Mouse (Mus musculus): Measurements from ENCODE around the gene Pcyt2. TPM values are rescaled to one million over a fixed set of nuclear protein-coding genes. Genes with fewer than 3 reads are reported as not detected.

The Pcyt2 gene
- polyA plus RNA-seq, 1 experiment from 2014 or later: 239 TPM

DNA sequence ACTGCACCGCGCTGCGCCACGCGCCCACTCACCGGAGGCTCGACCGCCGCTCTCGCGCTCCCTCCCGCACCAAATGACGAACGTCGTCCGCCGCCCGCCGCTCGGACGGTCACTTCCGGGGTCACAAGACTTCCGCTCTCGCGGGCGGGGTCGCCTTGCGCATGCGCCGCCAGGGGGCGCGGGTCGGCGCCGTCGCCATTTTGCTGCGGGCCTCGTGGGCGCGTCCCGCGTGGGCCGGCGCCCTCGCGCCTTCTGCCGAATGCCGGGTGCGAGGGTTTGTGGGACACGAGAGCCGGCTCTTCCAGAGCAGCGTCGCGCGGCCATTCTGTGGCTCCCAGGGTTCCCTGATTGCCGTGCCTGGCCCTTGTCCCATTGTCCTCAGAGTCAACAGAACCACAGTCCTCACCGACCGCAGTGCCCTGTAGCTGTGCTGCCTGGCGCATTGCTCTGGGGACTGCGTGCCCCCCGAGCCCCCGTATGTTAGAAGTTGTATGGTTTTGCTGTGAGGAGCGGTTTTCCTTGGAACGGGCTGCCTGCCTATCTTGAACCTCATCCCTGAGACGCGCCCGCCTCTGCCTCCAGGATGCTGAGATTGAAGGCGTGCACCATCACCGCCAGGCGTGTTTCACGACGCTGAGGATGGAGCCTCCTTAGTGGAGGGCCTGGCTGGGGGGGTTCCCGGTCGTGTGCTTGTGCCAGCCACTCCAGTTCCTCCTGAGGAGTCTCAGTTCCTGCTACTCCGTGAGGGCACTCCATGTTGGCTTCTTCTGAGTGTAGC lies 36.1 kb downstream of the Pcyt2 start, which contains the start of gene Arhgdia:
TSS of gene Arhgdia (minus strand) at position 135 of the 778 bp plus-strand sequence.
- Histone ChIP-seq H3K9me3 (replicated peaks; ENCODE audit: control insufficient read depth, low read length, poor library complexity, severe bottlenecking) (no peaks in the 10 kb centered on the region), H3K4me3 (ENCODE audit: low read depth, low read length) (peak within 1 kb of the TSS; percentile 86), H3K36me3 (ENCODE audit: control insufficient read depth, insufficient read depth, low read length) (peaks cover 20% of the 10 kb centered on the region), H3K9ac (ENCODE audit: low read depth, low read length) (peak within 1 kb of the TSS; percentile 99), H3K27me3 (ENCODE audit: control insufficient read depth, insufficient read depth, low read depth, low read length) (no peaks in the 10 kb centered on the region), H3K27ac (ENCODE audit: low read length) (peak within 1 kb of the TSS; percentile 90), H3K4me2 (ENCODE audit: low read length) (peak within 1 kb of the TSS; percentile 99), H3K4me1 (ENCODE audit: control insufficient read depth, insufficient read depth, low read length) (peaks cover 23% of the 10 kb centered on the region)
- ATAC-seq: peak; percentile 70
- WGBS: 3% methylated on average over 74 of the region's 75 CpGs

- Histone ChIP-seq H3K9ac (ENCODE audit: low read depth, low read length) (peak overlapping the region; percentile 99), H3K4me3 (ENCODE audit: low read depth, low read length) (peak overlapping the region; percentile 86), H3K4me1 (ENCODE audit: control insufficient read depth, insufficient read depth, low read length) (peaks cover 23% of the 10 kb centered on the region), H3K27ac (ENCODE audit: low read length) (peak overlapping the region; percentile 90), H3K9me3 (replicated peaks; ENCODE audit: control insufficient read depth, low read length, poor library complexity, severe bottlenecking) (no peaks in the 10 kb centered on the region), H3K27me3 (ENCODE audit: control insufficient read depth, insufficient read depth, low read depth, low read length) (no peaks in the 10 kb centered on the region), H3K4me2 (ENCODE audit: low read length) (peak overlapping the region; percentile 99), H3K36me3 (ENCODE audit: control insufficient read depth, insufficient read depth, low read length) (peaks cover 20% of the 10 kb centered on the region)
- WGBS: under 1% methylated on average over 37 of the region's 44 CpGs
- peak; percentile 40 for ATAC-seq
Measured at GRCm38 (mm10) chr11:120580871-120581331, 36.8 kb downstream of the Pcyt2 start.

DNA sequence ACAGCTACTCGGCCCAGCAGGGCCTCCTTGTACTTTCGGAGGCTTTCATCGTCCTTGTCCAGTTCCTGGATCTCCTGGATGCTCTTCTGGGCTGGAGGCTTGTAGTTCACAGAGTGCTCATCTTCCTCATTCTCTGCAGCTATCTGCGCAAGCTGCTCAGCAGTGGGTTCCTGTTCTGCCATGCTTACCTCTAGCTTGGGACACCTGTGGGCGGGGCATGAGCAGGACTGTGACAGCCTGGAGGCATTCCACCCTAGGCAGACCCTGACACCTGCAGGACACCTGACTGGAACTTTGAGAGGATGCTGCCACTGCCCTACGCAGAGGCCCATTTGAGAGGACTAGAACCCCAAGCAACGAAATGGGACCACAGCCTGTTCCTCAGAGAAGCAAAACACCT lies 37.5 kb downstream of the Pcyt2 start:
- peaks cover 19% of the 10 kb centered on the region for H3K36me3 ChIP-seq (ENCODE audit: control insufficient read depth, insufficient read depth, low read length)
- peak overlapping the region; percentile 99 for H3K4me2 ChIP-seq (ENCODE audit: low read length)
- WGBS: 61% methylated on average over 7 of the region's 7 CpGs
- H3K4me1 ChIP-seq (ENCODE audit: control insufficient read depth, insufficient read depth, low read length): peaks cover 23% of the 10 kb centered on the region
- no peaks in the 10 kb centered on the region for H3K27me3 ChIP-seq (ENCODE audit: control insufficient read depth, insufficient read depth, low read depth, low read length)
- H3K27ac ChIP-seq (ENCODE audit: low read length): peak overlapping the region; percentile 90
- H3K4me3 ChIP-seq (ENCODE audit: low read depth, low read length): peak overlapping the region; percentile 86
- no peak for ATAC-seq
- no peaks in the 10 kb centered on the region for H3K9me3 ChIP-seq (replicated peaks; ENCODE audit: control insufficient read depth, low read length, poor library complexity, severe bottlenecking)
- H3K9ac ChIP-seq (ENCODE audit: low read depth, low read length): peak overlapping the region; percentile 99

DNA sequence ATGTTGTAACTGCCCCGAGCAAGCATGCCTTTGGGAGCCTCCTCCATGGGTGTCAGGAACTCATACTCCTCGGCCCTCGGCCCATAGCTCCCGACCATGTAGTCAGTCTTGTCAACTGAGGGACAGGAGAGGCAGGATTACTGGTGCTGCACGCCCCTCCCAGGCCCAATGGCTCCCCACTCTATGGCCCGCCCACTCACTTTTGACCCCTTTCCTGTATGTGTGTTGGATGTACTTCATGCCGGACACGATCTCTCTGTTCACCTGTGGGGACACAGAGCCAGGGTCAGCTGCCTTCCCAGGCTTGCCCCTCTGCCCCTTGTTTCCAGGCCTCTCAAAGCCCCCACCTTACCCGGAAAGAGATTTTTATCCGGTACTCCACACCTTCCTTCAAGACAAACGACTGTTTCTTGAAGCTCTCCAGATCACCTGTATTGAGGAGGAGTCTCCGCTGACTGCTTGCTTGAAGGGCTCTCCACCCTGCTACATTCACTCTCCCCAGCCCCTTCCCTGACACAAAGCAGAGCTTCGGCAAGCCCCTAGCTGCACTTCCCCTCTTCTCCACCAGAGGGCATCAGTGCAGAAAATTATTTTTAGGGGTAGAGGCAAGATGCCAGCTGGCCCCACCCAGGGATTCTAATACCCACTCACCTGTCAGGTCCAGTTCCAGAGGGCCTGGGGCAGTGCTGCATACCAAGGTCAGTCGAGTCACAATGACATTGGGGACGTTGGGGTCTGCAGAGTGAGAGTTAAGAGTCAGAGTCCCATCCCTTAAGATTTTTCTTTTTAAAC lies 38.2 kb downstream of the Pcyt2 start:
- no peaks in the 10 kb centered on the region for H3K9me3 ChIP-seq (replicated peaks; ENCODE audit: control insufficient read depth, low read length, poor library complexity, severe bottlenecking)
- peak overlapping the region; percentile 99 for H3K4me2 ChIP-seq (ENCODE audit: low read length)
- peak overlapping the region; percentile 86 for H3K4me3 ChIP-seq (ENCODE audit: low read depth, low read length)
- H3K27me3 ChIP-seq (ENCODE audit: control insufficient read depth, insufficient read depth, low read depth, low read length): no peaks in the 10 kb centered on the region
- ATAC-seq: no peak
- peak overlapping the region; percentile 90 for H3K27ac ChIP-seq (ENCODE audit: low read length)
- H3K4me1 ChIP-seq (ENCODE audit: control insufficient read depth, insufficient read depth, low read length): peaks cover 24% of the 10 kb centered on the region
- peak overlapping the region; percentile 99 for H3K9ac ChIP-seq (ENCODE audit: low read depth, low read length)
- WGBS: 62% methylated on average over 15 of the region's 15 CpGs
- peaks cover 19% of the 10 kb centered on the region for H3K36me3 ChIP-seq (ENCODE audit: control insufficient read depth, insufficient read depth, low read length)

DNA sequence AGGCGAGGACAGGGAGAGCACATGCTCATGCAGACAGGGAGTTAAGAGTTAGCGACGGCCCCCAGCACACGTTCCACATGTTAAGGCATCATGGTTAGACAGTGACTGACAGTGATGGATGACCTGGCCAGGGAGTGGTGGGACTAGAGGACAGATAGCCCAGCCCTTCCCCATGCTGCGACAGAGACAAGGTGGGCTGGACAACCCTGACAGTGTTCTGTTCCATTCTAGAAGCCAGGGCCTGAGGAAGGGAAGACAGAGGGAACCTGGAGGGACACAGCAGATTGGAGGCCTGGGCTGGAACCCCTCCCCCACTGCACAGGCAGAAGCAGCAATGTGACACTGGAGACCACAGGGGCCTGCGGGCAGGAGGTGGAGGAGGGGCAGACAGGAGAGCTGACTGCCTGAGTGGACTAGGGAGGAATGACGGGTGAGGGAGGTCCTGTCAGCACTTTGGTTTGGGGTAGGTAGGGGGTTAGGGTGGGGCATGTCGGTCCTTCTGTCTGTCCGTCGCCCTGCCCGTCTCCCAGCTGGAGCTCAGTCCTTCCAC lies 39.0 kb downstream of the Pcyt2 start:
- Histone ChIP-seq H3K9ac (ENCODE audit: low read depth, low read length) (no peak overlapping the region), H3K4me2 (ENCODE audit: low read length) (no peak overlapping the region), H3K4me3 (ENCODE audit: low read depth, low read length) (no peak overlapping the region), H3K4me1 (ENCODE audit: control insufficient read depth, insufficient read depth, low read length) (peaks cover 32% of the 10 kb centered on the region), H3K9me3 (replicated peaks; ENCODE audit: control insufficient read depth, low read length, poor library complexity, severe bottlenecking) (no peaks in the 10 kb centered on the region), H3K27ac (ENCODE audit: low read length) (no peak overlapping the region), H3K27me3 (ENCODE audit: control insufficient read depth, insufficient read depth, low read depth, low read length) (no peaks in the 10 kb centered on the region), H3K36me3 (ENCODE audit: control insufficient read depth, insufficient read depth, low read length) (peaks cover 19% of the 10 kb centered on the region)
- 92% methylated on average over 11 of the region's 11 CpGs for WGBS
- no peak for ATAC-seq

GRCm38 (mm10) chr11:120578024-120578693 lies 39.6 kb downstream of the Pcyt2 start:
- ATAC-seq: no peak
- Histone ChIP-seq H3K4me2 (ENCODE audit: low read length) (no peak overlapping the region), H3K9ac (ENCODE audit: low read depth, low read length) (no peak overlapping the region), H3K27me3 (ENCODE audit: control insufficient read depth, insufficient read depth, low read depth, low read length) (no peaks in the 10 kb centered on the region), H3K4me3 (ENCODE audit: low read depth, low read length) (no peak overlapping the region), H3K27ac (ENCODE audit: low read length) (no peak overlapping the region), H3K9me3 (replicated peaks; ENCODE audit: control insufficient read depth, low read length, poor library complexity, severe bottlenecking) (no peaks in the 10 kb centered on the region), H3K4me1 (ENCODE audit: control insufficient read depth, insufficient read depth, low read length) (peaks cover 32% of the 10 kb centered on the region), H3K36me3 (ENCODE audit: control insufficient read depth, insufficient read depth, low read length) (peaks cover 19% of the 10 kb centered on the region)
- WGBS: 88% methylated on average over 10 of the region's 10 CpGs

GRCm38 (mm10) chr11:120577211-120578023 lies 40.3 kb downstream of the Pcyt2 start:
- WGBS: 78% methylated on average over 7 of the region's 7 CpGs

DNA sequence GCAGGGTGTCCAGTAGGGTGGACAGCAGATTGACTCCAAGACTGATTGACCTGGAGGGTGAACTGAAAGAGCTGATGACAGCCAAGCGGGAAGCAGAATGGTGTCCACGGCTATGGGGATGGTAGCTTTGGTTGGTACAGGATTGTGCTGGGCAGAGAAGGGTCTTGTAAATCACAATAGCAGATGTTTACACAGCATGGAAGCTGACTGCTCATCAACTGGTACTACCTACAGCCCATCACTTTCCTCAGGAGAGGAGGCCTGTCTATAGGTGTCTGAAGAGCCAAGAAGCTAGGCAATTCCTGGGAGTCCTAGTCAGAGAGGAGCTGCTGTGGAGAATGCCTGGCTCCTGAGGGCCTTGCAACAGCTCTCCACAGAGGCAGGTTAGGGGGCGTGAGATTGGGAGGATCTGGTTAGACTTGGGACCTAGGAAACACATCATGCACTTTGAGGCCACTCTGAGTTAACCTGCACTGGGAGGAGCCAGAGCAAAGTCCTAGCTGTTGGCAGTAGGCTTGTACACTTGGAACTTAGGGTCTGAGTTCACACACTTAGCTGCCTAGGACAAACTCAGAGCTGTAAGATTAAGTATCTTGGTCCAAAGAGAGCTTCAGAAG lies 41.3 kb downstream of the Pcyt2 start:
- no peak for ATAC-seq
- no peaks in the 10 kb centered on the region for H3K27me3 ChIP-seq (ENCODE audit: control insufficient read depth, insufficient read depth, low read depth, low read length)
- no peak overlapping the region for H3K4me3 ChIP-seq (ENCODE audit: low read depth, low read length)
- H3K9ac ChIP-seq (ENCODE audit: low read depth, low read length): no peak overlapping the region
- no peaks in the 10 kb centered on the region for H3K9me3 ChIP-seq (replicated peaks; ENCODE audit: control insufficient read depth, low read length, poor library complexity, severe bottlenecking)
- H3K4me1 ChIP-seq (ENCODE audit: control insufficient read depth, insufficient read depth, low read length): peaks cover 31% of the 10 kb centered on the region
- H3K36me3 ChIP-seq (ENCODE audit: control insufficient read depth, insufficient read depth, low read length): peaks cover 19% of the 10 kb centered on the region
- H3K4me2 ChIP-seq (ENCODE audit: low read length): no peak overlapping the region
- WGBS: 90% methylated on average over 3 of the region's 3 CpGs
- no peak overlapping the region for H3K27ac ChIP-seq (ENCODE audit: low read length)

More at GRCm38 (mm10) chr11:120577211-120578023, 40.3 kb downstream of the Pcyt2 start:
- Histone ChIP-seq H3K4me2 (ENCODE audit: low read length) (no peak overlapping the region), H3K36me3 (ENCODE audit: control insufficient read depth, insufficient read depth, low read length) (peaks cover 19% of the 10 kb centered on the region), H3K4me1 (ENCODE audit: control insufficient read depth, insufficient read depth, low read length) (peaks cover 31% of the 10 kb centered on the region), H3K9me3 (replicated peaks; ENCODE audit: control insufficient read depth, low read length, poor library complexity, severe bottlenecking) (no peaks in the 10 kb centered on the region), H3K27ac (ENCODE audit: low read length) (no peak overlapping the region), H3K9ac (ENCODE audit: low read depth, low read length) (no peak overlapping the region), H3K27me3 (ENCODE audit: control insufficient read depth, insufficient read depth, low read depth, low read length) (no peaks in the 10 kb centered on the region), H3K4me3 (ENCODE audit: low read depth, low read length) (no peak overlapping the region)
- no peak for ATAC-seq
